Mouse (Mus musculus) megakaryocyte, embryonic 14.5 days (primary cell): ENCODE measurements around the gene H2al1h.
"Not testable (repeated sequence)": the region's sequence is repeated elsewhere in the genome, so short reads cannot be mapped to it uniquely, and the experiment has no call there.

Experiments
- FLI1 ChIP-seq: IDR thresholded peaks from 2 replicates; pipeline ENCODE4 v1.6.1; 2012; ENCODE audit warnings: low read length, inconsistent platforms, mixed read lengths
- GATA1 ChIP-seq: IDR thresholded peaks from 3 replicates; pipeline ENCODE4 v1.6.1; 2012; ENCODE audit warnings: mixed read lengths, low read length, inconsistent platforms, borderline replicate concordance

DNA sequence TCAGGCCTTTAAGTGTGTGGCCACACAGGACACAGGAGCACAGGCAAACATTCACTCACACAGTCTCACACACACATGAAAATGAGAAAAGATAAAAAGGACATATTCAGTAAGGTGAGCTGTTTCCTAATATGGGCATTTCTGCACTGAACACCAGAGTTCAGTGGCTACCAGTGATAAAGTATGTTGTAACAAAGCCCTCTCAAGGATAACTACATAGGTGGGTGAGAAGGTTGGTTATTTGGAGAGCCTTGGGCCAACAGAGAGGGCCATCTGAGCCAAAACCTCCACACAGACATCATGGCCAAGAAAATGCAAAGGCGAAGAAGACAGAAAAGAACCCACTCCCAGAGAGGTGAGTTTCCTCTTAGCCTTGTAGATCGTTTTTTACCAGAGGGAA is 6.2 kb downstream of the H2al1h start, which contains the start of gene H2al1j:
- not testable (repeated sequence) for TF ChIP-seq GATA1, FLI1
